Mouse (Mus musculus) midbrain, embryonic 16.5 days (tissue): Measurements from ENCODE around the gene Gm20532. TPM values are rescaled to one million over a fixed set of nuclear protein-coding genes. Genes with fewer than 3 reads are reported as not detected.

Experiments used
- ATAC-seq: fragments of 200-750 bp; cut with Nextera tagmentation; 2 replicates; pipeline ENCODE4 v1.8.0; 2017; ENCODE audit warnings: moderate TSS enrichment
- H3K27ac ChIP-seq: fragments of 300-500 bp; sonication (generic); 2 replicates; pipeline ENCODE4 v1.5.1; 2014; ENCODE audit warnings: mild to moderate bottlenecking, low read length, mixed read lengths
- H3K27me3 ChIP-seq: fragments of 300-500 bp; sonication (generic); 2 replicates; pipeline ENCODE4 v1.6.1; 2014; ENCODE audit warnings: low read depth, low read length, mixed read lengths; ENCODE audit not compliant: control insufficient read depth, insufficient read depth
- H3K36me3 ChIP-seq: fragments of 300-500 bp; sonication (generic); 2 replicates; pipeline ENCODE4 v1.6.1; 2014; ENCODE audit warnings: mild to moderate bottlenecking, low read length, moderate library complexity, mixed read lengths; ENCODE audit not compliant: control insufficient read depth, insufficient read depth
- H3K4me1 ChIP-seq: fragments of 300-500 bp; sonication (generic); 2 replicates; pipeline ENCODE4 v1.6.1; 2014; ENCODE audit warnings: mild to moderate bottlenecking, low read length, mixed read lengths; ENCODE audit not compliant: control insufficient read depth, insufficient read depth
- H3K4me2 ChIP-seq: fragments of 300-500 bp; sonication (generic); 2 replicates; pipeline ENCODE4 v1.6.1; 2014; ENCODE audit warnings: mild to moderate bottlenecking, low read length, mixed read lengths
- H3K4me3 ChIP-seq: fragments of 300-500 bp; sonication (generic); 2 replicates; pipeline ENCODE4 v1.5.1; 2014; ENCODE audit warnings: low read depth, mild to moderate bottlenecking, low read length, moderate library complexity, mixed read lengths
- H3K9ac ChIP-seq: fragments of 300-500 bp; sonication (generic); 2 replicates; pipeline ENCODE4 v1.6.1; 2014; ENCODE audit warnings: low read depth, low read length, mixed read lengths
- H3K9me3 ChIP-seq: fragments of 300-500 bp; sonication (generic); replicated peaks from 2 replicates; pipeline ENCODE4 v1.6.1; 2014; ENCODE audit warnings: mild to moderate bottlenecking, low read length, mixed read lengths; ENCODE audit not compliant: control insufficient read depth, poor library complexity, severe bottlenecking
- WGBS: fragments of 180-500 bp; shearing (Covaris S2); extraction: QIAGEN DNeasy Blood & Tissue Kit; methylation state at CpG from one replicate; pipeline ENCODE4 v1.1.7; 2014; 5-methylcytosine and 5-hydroxymethylcytosine counted together
- polyA plus RNA-seq: library from polyadenylated mRNA; unstranded; fragments of >200 nt; fragmentation: Nextera tagmentation; extraction: Ambion mirVana; gene quantifications from 2 replicates; pipeline ENCODE4 v1.2.1, GENCODE M21; 2015

The Gm20532 gene
- polyA plus RNA-seq = 0.30 TPM in 1 of 2 replicates, not detected in the other

DNA sequence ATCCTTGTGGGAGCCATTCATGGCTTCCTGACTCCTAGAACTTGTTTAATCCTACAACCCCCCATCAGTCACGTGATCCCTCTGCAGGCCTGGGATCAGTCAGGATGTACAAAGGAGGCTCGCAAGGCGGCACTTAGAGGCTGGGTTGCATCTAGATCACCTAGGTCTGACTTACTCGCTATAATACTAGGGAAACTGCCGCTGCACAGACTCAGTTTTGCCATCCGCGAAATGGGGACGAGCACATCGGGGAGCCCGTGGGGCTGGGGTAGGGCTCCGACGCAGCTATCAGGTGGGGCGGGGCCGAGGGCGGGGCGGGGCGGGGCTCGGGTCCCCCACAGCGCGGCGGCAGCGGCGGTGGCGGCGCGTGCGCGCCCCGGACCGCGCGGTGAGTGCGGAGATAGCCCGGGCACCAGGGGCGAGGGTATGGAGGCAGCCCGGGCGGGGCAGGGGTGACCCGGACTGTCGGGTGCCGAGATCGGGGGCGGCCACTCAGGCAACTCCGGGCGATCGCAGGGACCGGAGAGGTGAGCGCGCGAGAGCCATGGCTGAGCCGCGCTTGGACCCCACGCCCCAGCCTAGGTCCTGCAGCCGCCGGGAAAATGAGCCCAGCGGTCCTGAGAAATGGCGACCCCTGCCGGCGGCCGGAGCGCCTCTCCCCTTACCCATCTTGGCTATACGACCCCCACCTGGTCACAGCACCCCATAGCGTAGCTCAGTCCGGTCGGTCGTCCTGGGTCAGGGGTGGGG, at the start of gene Gm20532:
Gm20532 (plus strand) TSS at position 346 of the 750 bp plus-strand sequence.
- ATAC-seq = peak; percentile 80
- Histone ChIP-seq H3K27ac (peak within 1 kb of the TSS; percentile 52), H3K4me3 (peak within 1 kb of the TSS; percentile 64), H3K27me3 (no peaks in the 10 kb centered on the region), H3K9me3 (no peaks in the 10 kb centered on the region), H3K4me2 (peak within 1 kb of the TSS; percentile 83), H3K4me1 (peaks cover 8% of the 10 kb centered on the region), H3K9ac (peak within 1 kb of the TSS; percentile 81), H3K36me3 (no peaks in the 10 kb centered on the region)
- WGBS = under 1% methylated on average over 48 of the region's 65 CpGs

DNA sequence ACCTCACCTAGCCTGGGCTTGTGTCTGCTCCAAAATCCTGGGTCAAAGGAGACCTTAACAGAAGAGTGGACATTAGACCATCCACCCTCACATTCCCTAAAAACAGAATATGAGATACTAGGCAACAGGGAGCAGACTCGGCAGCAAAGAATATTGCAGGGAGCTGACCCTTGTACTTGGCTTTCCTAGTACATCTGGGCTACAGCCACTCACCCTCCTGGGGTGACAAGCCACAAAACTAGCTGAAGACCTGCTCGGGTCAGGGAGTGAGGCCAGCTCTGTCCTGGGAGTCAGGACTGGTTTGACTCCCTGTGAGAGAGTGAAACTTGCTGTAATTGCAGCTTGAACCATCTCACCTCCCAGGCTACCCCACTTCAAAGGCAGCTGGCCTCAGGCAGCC, 46.9 kb upstream of the Gm20532 start:
- Histone ChIP-seq H3K36me3 (no peaks in the 10 kb centered on the region), H3K9ac (no peak overlapping the region), H3K4me2 (no peak overlapping the region), H3K27ac (no peak overlapping the region), H3K4me1 (peaks cover 5% of the 10 kb centered on the region; the same call in 1 of the 2 replicates), H3K4me3 (no peak overlapping the region), H3K9me3 (no peaks in the 10 kb centered on the region), H3K27me3 (no peaks in the 10 kb centered on the region)
- 75% methylated on average over 2 of the region's 2 CpGs for whole genome bisulfite sequencing
- no peak for ATAC-seq

DNA sequence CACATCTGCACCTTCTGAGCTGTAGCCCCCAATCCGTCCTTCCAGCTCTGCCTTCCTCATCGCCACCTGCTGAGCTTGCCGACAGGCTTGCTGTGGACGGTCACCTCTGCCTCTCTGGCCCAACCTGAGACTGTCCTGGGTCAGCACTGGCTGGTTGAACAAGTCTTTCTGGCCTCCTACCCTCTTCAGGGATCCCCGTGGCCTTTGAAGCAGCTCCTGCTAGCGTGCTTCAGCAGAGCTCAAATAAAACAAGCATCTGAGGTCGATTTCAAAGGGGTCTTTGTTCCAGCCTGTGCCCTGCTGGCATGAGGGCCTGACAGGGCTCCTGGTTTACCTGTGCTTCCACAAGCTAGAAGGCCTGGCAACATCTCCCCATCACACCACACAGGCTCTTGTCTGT, 45.7 kb upstream of the Gm20532 start:
- H3K9ac ChIP-seq = no peak overlapping the region
- no peak for ATAC-seq

DNA sequence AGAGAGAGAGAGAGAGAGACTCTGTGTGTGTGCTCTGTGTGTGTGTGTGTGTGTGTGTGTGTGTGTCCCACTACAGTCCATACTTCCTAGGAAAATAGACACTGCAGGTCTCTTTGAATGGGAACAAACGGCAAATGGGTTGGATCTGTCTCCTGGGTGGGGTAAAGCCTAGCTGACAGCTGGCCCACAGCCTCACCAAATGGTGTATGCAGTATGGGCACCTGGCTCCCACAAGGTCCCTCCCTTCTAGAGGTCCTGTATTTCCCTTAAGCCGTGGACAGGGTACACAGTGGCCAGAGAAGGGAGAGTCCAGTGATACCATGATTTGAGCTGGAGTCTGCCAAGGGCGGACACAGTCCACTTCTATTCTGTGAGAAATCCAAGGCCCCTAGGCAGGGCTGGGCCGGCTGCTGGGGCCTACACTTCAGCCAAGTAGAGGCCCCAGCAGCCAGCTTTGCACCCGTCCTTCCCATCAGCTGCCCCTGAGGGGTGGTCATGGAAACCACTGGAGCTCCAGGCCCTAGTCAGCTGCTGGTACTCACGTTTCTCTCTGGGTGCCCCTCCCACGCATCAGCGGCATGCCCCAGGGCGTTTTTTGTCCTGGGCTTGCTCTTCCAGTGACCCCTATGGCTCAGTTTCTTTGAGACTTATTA, 45.1 kb upstream of the Gm20532 start:
- no peak overlapping the region for H3K4me2 ChIP-seq
- H3K4me1 ChIP-seq = peaks cover 5% of the 10 kb centered on the region; the same call in 1 of the 2 replicates
- no peak overlapping the region for H3K4me3 ChIP-seq
- H3K9me3 ChIP-seq = no peaks in the 10 kb centered on the region
- ATAC-seq = no peak
- WGBS = 34% methylated on average over 9 of the region's 9 CpGs
- H3K27me3 ChIP-seq = no peaks in the 10 kb centered on the region
- no peak overlapping the region; the same call in 1 of the 2 replicates for H3K9ac ChIP-seq
- H3K36me3 ChIP-seq = no peaks in the 10 kb centered on the region
- H3K27ac ChIP-seq = no peak overlapping the region

More for the DNA sequence above, 45.7 kb upstream of the Gm20532 start:
- H3K36me3 ChIP-seq = no peaks in the 10 kb centered on the region
- no peak overlapping the region for H3K4me2 ChIP-seq
- no peaks in the 10 kb centered on the region for H3K9me3 ChIP-seq
- no peaks in the 10 kb centered on the region for H3K27me3 ChIP-seq
- no peak overlapping the region for H3K4me3 ChIP-seq
- H3K27ac ChIP-seq = peak overlapping the region; percentile 22; the same call in 1 of the 2 replicates
- 26% methylated on average over 7 of the region's 7 CpGs for WGBS
- H3K4me1 ChIP-seq = peaks cover 5% of the 10 kb centered on the region; the same call in 1 of the 2 replicates

DNA sequence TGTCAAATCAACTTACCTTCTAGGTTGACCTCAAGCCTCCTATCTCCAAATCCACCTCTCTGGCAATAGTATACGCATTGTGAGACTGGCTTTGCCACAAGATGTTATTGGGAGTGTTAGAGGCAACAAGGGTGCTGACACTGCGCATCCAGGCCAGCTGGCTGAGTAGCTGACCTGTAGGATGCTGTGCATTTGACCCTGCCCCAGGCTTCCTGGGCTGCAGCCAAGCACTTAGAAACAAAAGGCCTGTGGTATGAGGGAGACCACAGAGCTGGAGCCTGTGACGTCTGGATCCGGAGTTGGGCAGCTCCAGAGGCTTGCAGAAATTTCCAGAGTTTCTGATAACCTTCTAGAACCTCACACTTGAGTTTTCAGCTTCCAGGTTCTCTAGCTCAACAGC, 43.3 kb upstream of the Gm20532 start:
- Histone ChIP-seq H3K36me3 (no peaks in the 10 kb centered on the region), H3K27me3 (no peaks in the 10 kb centered on the region), H3K4me1 (peaks cover 5% of the 10 kb centered on the region; the same call in 1 of the 2 replicates), H3K27ac (no peak overlapping the region), H3K4me3 (no peak overlapping the region), H3K9ac (no peak overlapping the region), H3K9me3 (no peaks in the 10 kb centered on the region), H3K4me2 (no peak overlapping the region)
- no peak for ATAC-seq
- WGBS = 67% methylated on average over 4 of the region's 4 CpGs

DNA sequence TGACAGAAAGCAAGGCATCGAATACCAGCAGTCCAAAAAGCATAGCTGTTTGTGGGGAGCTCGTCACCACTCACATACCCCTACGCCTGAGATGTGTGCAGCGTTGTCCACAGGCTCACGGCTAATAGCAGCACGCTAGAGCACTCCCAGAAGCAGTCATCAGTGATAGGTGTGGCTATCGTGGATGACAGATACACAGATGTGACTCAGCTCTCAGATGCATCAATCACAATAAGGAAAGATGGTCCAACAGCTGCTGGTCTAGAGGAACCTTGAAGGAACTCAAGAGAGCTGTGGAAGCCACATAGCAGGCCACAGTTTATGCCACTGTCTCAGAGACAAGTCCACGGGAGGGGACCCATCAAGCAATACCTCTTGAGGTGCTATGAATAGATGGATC, 42.7 kb upstream of the Gm20532 start:
- Histone ChIP-seq H3K9me3 (no peaks in the 10 kb centered on the region), H3K36me3 (no peaks in the 10 kb centered on the region), H3K27ac (no peak overlapping the region), H3K4me3 (no peak overlapping the region), H3K4me1 (peaks cover 5% of the 10 kb centered on the region; the same call in 1 of the 2 replicates), H3K4me2 (no peak overlapping the region), H3K27me3 (no peaks in the 10 kb centered on the region), H3K9ac (no peak overlapping the region)
- no peak for ATAC-seq
- WGBS = 92% methylated on average over 8 of the region's 8 CpGs

DNA sequence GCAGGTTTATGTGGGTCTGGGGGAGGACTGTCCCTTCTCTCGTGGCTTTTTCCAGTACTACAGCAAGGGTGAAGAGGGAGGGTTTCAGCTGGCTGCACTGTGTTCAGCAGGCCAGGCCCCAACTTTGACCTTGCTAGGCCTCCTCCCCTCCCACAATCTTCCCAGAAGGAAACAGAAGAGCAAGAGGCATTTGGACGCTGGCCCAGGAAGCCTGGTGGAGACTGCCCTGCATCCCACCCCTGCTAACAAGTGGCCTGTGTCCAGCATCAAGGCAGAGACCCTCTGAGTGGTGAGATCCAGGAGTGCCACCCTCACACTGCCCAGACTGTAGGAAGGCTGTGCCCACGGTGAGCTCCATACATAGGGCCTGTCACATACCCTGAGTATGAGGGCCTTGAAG, 42.2 kb upstream of the Gm20532 start:
- Histone ChIP-seq H3K4me2 (no peak overlapping the region), H3K36me3 (no peaks in the 10 kb centered on the region), H3K4me1 (peaks cover 5% of the 10 kb centered on the region; the same call in 1 of the 2 replicates), H3K27me3 (no peaks in the 10 kb centered on the region), H3K27ac (no peak overlapping the region), H3K4me3 (no peak overlapping the region), H3K9me3 (no peaks in the 10 kb centered on the region), H3K9ac (no peak overlapping the region)
- ATAC-seq = no peak
- 76% methylated on average over 3 of the region's 3 CpGs for whole genome bisulfite sequencing

DNA sequence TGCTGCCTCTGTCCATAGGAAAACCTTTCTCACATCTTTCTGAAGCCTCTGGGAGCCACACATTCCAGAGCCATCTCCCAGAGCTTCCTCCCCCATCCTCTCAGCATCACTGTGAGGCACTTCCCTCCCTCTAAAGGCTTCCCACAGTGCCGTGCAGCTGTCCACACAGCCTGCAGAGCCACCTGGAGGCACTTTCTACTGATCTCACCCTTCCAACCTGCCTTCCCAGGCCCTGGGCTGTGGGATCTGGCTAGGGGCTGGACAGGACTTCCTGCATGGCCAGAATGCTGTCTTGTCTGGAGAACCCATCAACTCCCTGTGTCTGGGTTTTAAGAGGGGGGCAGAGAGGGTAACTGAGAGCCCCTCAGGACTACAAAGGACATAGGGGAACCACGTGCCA, 39.0 kb upstream of the Gm20532 start:
- no peak overlapping the region for H3K9ac ChIP-seq
- WGBS = 20% methylated on average over 2 of the region's 2 CpGs

DNA sequence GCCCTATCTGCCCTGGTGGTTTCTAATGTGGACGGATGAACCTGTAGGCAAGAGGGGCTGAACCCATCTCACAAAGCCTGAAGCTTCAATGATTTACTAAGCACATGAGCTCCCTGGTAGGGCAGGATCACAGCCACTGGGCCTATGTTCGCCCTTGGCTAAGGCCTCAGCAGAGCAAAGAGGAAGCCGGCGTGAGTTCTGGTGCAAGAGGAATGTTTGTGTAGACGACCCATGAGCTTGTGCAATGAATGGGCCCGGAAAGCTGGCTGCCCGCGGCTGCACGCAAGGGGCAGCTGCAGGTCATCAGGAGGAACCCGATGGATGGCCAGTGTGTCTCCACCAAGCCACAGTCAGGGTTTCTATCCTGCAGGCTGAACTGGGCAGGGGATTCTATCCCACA, 36.6 kb upstream of the Gm20532 start:
- Histone ChIP-seq H3K9ac (no peak overlapping the region), H3K27ac (no peak overlapping the region), H3K36me3 (no peaks in the 10 kb centered on the region), H3K4me2 (no peak overlapping the region), H3K4me1 (no peaks in the 10 kb centered on the region), H3K27me3 (no peaks in the 10 kb centered on the region), H3K4me3 (no peak overlapping the region), H3K9me3 (no peaks in the 10 kb centered on the region)
- ATAC-seq = no peak
- WGBS = 83% methylated on average over 10 of the region's 10 CpGs

More for the DNA sequence above, 39.0 kb upstream of the Gm20532 start:
- no peaks in the 10 kb centered on the region for H3K9me3 ChIP-seq
- ATAC-seq = no peak
- no peak overlapping the region for H3K4me2 ChIP-seq
- no peaks in the 10 kb centered on the region for H3K4me1 ChIP-seq
- no peaks in the 10 kb centered on the region for H3K36me3 ChIP-seq
- H3K27ac ChIP-seq = no peak overlapping the region
- H3K4me3 ChIP-seq = no peak overlapping the region
- no peaks in the 10 kb centered on the region for H3K27me3 ChIP-seq
